Mouse (Mus musculus): Measurements from ENCODE around the gene Fras1.

Gene Fras1

DNA sequence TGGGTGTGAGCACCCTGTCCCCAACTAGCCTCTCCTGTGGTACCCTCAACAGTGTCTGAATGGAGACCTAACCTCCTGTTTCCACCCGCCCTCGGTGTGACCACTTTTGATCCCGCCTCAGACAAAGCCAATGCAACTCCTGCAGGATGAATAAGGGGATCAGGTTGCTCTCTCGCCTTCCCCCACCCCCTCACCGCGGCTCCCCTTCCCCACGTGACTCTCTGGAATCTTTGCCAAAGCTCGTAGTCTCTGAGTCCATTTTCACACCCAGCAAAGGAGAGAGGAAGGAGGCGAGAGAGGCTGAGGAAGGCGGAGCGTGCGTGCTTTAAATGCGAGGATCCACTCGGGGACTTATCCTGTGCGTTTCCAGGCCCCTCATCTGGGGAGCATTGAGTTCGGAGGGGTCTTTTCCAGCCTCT, at the start of gene Fras1:
Gene Fras1 (plus strand): TSS at position 389 of the 419 bp plus-strand sequence.
- peak in 1 of 2 experiments; percentile 10 for DNase-seq (ENCODE audit: low spot score in 2 of 2)

DNA sequence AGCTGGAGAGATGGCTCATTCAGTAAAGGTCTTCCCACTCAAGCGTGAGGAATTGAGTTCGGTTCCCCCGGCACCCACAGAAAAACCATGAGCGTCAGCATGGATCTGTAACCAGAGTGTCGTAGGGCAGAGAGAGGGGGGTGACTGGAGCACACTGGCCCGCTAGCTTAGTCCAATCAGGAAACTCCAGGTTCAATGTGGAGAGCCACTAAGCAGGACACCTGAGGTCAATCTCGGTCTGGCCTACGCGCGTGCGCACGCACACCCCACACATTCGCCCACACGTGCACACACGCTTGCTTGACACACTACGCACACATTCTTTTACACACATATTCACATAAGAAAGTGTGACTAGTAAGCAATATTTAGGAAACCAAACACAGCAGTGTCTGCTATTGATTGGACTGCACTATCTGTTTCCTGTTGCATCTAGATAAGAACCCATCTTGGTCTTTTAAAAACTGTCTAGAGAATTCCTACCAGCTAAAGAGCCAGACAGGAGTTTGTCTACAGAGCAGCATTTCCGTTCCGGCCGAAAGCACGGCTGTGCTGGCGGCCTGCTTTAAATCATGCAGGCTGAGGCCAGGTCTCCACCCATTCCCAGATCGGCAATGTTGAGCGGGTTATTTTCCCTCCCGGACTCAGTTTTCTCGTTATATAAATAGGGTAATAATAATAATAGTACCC, 42.6 kb upstream of the Fras1 start:
- DNase-seq (ENCODE audit: low spot score in 2 of 2) = no peak

DNA sequence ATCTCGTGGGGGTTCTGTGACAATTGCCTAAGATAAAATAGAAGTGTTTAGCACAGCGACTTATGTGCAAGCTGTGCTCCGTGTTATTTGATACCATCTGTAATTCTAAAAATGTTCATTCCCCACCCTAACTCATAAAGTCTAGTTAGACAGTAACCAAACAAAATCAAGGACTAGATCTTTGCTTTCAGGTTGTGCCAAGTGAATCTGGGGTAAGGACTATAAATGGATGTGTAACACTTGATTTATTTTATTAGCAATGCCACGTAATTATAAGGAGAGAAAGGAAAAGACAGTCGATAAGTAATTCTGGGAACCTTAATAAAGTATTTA, 42.1 kb upstream of the Fras1 start:
- no peak for DNase-seq (ENCODE audit: low spot score in 2 of 2)

DNA sequence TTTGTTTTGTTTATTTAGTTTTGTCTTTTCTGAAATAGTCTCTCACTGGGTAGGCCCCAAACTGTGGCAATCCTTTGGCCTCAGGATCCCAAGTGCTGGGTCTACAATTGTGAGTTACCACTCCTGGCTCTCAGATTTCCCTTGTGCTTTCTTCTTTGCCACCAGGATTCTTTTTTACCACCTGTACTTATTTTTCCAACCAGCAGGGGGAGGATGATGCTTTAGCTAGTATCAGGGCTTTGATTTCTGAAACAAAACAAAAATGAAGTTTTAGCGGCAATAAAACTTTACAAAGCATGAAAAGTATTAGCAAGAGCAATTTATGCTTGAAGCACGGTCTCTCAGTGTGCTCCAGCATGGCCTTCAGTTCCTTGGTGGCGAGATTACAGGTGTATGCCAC, 39.8 kb upstream of the Fras1 start:
- DNase-seq (ENCODE audit: low spot score in 2 of 2) = no peak

DNA sequence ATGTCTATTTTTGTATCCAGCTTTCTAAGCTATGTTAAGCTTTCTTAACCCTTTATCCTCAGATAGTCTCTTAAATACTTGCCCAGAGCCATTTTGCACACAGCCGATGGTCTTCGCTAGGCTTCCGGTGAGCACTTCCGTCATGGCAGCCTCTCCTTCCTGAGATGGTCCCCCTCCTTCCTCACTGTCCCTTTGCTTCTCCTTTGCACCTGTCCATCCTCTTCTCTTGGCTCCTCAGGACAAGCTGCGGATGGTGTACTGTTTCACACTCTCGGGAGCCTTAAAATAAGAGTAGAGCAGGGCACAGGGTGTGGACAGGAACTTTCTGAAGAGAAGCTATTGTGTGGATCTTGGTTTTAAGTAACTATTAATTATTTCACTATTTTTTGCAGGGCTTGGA, 33.2 kb upstream of the Fras1 start:
- DNase-seq (ENCODE audit: low spot score in 2 of 2) = no peak

DNA sequence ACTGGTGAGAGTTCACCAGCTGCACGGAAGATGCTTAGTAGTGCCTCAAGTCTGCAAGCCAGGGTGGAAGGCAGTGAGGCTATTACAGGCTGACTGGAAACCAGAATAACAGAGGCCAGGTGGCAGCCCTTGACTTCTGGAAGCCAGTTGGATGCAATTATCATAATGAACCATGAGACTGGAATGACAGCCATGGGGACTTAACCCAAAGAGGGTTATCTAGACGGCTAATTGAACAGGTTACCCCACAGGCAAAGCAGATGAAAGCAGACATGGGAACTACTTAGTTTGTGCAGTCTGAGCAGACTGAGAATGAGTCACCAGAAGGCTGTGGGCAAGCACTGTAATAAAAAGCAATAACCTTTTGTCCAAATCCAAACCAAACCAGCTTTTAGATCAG, 28.8 kb upstream of the Fras1 start:
- no peak for DNase-seq (ENCODE audit: low spot score in 2 of 2)

DNA sequence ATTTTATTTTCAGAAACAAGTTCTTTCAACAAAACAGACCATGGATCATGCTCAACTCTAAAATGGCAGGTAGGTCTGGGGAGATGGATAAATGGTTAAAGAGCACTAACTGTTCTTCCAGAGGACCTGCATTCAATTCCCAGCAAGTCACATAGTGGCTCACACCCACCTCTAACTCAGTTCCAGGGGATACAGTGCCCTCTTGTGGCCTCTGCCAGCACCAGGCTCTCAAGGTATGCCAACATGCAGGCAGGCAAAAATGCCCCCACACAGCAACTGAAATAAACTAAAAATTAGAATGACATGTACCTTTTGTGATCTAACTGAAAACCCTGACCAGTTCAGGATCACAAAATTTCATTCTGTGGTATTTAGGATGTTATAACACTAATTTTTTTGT, 21.8 kb upstream of the Fras1 start:
- DNase-seq (ENCODE audit: low spot score in 2 of 2) = no peak

DNA sequence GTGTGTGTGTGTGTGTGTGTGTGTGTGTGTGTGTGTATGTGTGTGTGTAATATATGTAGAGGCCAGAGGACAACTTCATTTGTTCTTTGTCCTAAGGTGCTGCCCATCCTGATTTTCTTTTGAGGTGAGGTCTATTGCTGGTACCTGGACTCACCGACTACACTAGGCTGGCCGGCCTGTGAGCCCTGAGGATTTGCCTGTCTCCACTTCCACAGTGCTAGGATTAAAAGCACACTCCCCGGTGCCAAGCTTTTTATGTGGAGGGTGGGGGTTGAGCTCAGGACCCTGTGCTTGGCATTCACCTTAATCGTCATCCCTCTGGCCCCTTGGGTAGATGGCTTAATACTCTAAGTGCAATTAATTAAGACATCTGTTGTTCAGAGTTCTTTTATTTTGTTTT, 9.8 kb upstream of the Fras1 start:
- DNase-seq (ENCODE audit: low spot score in 2 of 2) = no peak

DNA sequence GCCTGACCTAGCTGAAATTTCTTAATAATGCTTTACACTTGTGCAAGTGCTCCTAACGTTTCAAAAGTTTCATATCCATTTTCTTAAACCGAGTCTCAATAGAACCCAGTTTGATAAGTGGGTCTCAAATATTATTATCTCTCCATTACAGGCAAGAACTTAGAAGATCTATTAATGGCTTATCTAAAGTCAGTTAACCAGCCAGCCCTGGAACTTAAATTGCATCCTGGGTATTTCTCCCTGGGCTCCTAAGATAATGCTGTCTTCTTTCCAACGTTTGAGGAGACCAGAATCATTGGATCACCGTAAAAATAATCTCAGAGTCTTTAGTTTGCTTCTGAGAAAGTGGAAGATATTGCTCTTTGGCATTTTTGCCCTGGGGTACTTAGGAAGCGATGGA, 8.2 kb upstream of the Fras1 start:
- no peak for DNase-seq (ENCODE audit: low spot score in 2 of 2)

DNA sequence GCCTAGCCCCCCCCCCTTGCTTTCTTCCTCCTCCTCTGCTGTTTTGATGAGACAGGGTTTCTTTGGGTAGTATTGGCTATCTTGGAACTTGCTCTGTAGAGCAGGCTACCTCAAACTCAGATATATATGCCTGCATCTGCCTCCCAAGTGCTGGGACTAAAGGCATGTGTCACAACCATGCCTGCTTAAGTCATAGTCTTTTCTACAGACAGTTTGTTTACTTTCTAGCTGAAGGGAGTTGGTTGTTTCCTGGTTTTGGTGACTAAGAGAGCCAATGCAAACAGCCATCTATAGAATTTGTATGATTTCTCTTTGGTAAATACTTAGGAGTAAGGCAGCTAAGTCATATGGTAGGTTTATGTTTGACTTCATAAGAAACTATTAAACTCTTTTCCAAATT, 6.5 kb upstream of the Fras1 start:
- no peak for DNase-seq (ENCODE audit: low spot score in 2 of 2)

DNA sequence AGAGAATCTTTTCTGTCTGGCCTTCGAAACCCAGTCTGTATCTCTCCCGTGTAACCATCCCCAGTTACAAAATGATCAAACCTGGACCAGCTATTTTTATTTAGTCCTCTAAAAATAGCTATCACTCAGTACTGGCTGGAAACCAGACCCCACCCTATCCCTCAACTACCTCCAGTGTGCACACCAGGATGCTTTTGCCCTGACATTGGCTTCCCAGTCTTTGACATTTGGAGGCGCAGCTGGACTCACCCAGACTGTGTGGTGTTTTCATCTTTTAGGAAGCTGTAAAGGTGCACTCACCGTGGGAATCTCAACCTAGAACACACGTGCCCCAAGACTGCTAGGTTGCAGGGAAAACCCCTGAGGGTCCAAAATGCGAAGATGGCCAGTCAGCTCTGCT, 649 bp upstream of the Fras1 start:
- DNase-seq (ENCODE audit: low spot score in 2 of 2) = no peak

DNA sequence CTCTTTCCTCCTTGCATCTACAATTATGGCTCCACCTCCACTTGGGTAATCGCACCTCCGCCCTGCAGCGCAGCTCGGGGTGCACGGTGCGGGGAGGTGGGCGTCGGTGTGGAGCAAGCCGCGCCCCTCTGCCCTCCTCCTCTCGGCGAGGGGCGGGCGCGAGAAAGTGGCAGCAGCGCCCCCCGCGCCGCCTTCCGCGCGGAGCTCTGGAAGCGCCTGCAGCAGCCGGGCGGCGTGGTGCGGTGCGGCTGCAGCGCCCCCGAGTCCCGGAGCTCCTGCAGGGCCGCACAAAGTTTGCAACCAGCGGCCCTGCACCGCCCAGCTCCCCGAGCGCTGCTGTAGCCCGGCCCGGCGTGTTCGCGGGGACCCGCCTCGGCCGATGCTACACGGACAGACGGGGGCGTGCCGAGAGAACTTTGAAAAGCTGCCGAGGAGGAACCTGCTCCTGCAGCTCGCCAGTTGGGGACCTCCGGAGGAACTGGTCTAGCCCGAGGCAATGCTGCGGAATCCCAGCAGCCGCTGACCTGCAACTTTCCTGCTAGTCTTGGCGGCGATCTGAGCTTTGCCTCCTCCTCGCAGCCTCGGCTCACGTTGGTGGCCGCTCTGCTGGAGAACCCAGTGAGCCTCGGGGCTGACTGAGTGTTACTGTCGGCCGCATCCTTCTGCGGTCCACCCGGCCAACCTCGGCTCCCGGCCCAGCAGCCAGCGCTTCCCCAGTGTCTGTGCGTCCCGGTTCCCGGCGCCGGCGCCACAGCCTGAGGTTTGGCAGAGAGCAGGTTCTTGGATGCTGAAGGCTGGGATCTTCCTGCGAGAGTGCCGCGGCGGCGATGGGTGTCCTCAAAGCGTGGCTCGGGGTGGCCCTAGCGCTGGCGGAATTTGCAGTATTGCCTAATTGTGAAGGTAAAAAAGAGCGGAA, 489 bp downstream of the Fras1 start:
- peak; percentile 47 to 59 for DNase-seq (ENCODE audit: low spot score in 2 of 2)

DNA sequence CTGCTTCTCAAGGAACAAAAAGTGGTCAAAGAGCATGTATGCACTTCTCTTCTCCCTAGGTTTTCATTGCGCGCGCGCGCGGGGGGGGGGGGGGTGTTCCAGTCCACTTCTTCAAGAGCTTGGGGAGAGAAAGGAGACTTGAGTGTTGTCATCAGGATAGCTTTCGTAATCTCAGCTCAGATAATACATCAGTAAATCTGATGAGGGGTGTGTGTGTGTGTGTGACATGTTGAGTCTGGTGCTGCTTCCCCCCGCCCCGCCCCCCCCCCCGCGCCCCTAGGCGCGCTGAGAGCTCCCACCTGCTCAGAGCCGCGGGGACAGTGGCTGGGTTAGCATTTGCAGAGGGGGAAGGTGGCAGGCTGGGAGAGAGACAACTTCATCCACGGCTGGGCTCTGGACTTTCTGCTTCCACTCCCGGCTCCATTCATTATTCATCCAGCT, 1.7 kb downstream of the Fras1 start:
- DNase-seq (ENCODE audit: low spot score in 2 of 2) = no peak

DNA sequence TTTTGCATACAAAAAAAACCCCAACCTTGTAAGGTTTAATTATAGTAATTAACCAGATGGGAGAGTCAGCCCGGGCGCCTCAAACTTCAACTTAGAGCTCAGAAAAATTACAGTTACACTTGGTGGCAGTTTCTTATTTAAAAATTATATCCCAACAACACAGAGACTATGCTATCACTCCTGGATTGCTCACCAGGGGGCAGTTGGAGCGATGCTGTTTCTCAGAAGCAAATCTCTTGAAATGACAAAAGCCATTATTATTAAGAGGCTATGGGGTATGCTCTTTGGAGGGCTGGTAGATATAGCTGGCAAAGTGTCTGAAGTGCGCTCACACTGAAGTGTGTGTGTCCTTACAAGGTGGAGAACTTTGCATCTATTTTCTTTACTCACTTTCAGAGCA, 2.5 kb downstream of the Fras1 start:
- no peak for DNase-seq (ENCODE audit: low spot score in 2 of 2)

DNA sequence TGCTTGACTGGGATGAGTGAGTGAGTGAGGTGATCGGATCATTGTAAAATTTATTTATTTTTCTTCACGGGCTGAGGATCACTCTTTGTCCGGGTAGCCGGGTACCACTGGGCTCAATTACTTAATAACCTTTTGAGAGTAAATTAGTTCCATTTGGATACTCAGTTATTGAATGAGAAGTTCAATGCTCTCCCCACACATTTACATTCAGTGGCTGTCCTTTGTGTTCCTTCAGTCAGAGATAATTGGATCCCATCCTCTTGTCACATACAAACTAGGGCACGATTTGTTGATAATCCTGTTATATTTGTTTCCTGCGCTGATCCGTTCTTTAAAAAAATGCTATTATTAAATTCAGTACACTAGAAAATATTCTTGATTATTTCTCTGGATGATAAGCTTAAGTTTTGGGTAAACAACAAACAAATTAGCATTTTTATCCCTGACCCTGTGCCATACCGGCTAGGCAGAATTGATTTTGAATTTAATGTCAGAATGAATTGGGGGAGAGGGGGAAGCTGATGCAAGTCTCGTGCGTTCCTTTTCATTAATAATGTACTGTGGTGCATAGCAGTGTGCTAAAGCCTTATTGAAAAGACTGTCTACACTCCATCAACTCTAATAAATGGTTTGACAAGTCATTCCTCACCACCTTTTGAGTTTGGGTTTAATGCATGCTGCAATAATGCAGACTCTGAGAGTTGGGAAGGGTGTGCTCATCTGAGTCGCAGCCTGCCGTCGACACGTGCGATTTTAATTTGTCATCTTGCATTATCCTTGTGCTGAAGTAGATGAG, 12.6 kb downstream of the Fras1 start:
- DNase-seq (ENCODE audit: low spot score in 2 of 2) = no peak

DNA sequence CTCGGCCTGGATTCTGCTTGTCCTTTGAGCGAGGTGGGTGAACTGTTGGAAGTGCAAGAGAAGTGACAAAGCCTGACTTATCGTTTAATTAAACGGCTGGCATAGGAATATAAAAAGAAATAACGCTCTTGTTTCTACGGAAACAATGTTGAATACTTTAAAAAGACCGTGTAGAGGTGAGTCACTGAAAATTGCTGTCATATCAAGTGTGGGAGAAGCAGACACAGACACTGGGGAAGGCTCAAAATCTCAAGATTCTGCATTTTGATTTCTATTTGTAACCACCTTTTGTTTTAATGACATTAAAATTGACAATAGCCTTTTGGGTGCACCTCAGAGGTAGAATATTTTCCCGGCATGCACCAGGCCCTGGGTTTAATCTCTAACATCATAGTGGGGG, 14.6 kb downstream of the Fras1 start:
- DNase-seq (ENCODE audit: low spot score in 2 of 2) = no peak

DNA sequence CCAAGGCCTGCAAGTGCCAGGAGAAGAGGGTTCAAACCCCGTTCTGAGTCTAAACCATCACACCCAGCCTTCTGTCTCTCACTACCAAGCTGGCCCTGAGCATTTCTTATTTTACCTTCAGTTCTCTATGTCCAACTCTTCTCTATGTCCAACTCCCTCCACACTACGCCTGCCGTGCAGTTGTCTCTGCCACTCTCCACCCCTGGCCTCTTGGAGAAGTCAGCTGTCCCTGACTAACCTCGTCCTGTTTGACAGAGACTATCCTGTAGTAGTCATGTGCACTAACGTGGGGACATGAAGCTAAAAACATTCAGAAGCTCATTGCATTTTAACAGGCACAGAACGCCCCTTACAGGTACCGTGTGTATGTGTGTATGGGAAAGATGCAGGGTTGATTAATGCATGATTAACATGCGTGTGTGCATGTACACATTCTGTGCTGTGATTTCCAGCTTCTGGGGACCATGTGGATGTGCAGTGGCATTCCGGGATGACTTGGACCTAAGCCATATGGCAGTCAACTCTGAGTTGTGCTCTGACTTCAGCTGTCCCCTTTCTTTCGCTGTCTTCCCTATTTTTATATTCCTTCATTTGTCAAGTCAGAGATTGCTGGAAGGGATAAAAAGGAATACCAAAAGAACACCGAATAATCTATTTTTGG, 16.3 kb downstream of the Fras1 start:
- no peak for DNase-seq (ENCODE audit: low spot score in 2 of 2)

DNA sequence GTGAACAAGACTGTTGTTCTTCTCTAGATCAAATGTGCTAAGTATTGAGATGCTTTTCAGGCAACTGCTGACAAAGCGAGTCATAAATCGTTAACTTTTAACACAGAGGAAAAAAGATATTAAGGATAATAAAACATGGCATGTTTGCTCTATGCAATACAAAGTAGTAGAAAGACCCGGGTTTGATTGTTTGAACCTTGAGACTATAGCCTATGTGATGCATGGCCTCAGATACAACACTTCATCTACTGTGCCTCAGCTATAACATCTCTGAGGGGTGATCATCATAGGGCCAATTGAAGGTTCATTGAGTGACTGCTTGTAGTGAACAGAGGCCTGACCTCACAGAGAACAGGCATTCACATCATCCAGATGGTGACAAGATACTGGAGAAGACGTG, 17.3 kb downstream of the Fras1 start:
- DNase-seq (ENCODE audit: low spot score in 2 of 2) = no peak

DNA sequence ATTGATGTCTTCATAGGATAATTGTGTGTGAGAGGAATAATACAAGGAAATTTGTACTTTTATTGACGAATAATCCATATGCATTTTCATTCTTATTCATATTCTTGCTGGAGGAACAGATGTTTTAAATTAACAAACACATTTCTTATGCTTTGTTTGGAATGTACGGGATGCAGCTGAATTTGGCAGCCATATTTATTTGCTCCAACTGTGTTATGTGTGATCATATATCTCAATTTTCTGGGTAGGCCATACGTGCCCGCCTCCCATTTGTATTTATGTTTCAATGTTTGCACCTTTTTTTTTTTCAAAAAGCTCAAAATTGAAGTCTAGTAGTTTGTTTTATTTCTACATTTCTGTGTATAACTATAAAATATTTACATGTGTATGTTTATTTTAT, 21.2 kb downstream of the Fras1 start:
- DNase-seq (ENCODE audit: low spot score in 2 of 2) = no peak

DNA sequence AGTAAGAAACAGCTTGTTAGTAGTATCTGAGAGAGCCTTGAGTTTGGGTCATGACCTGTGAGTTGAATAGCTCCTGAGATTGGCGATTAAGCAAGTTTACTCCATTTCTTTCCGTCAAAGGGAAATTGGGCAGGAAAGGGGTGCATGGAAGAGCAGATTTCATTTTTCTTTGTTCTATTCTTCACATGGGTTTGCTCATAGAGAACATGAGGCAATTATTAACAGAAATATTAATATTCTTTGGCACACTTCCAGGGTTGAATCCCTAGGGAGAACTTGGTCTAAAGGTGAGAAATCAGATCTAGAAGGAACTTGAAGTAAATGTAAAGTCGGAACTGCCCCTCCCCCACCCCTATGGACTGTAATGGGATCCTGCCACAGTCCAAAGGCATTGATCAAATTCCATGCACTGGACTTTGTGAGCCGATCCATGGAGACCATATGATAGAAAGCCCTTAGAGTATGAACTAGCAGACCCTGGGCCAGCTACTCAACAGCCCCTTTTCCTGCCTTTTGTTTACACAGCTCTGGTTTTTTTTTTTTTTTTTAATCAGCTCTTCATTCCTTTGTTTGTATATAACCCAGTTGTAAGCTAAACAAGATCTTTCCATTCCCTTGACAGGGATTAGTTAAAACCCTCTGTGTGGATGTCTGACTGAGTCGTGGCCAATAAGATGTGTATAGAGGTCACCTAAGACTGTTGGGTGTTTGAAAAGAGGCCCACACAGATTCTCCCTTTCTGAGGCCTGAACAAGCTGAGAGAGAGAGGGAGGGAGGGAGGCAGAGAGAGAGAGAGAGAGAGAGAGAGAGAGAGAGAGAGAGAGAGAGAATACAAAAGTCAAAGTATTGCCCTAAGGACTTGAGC, 22.3 kb downstream of the Fras1 start:
- no peak for DNase-seq (ENCODE audit: low spot score in 2 of 2)

DNA sequence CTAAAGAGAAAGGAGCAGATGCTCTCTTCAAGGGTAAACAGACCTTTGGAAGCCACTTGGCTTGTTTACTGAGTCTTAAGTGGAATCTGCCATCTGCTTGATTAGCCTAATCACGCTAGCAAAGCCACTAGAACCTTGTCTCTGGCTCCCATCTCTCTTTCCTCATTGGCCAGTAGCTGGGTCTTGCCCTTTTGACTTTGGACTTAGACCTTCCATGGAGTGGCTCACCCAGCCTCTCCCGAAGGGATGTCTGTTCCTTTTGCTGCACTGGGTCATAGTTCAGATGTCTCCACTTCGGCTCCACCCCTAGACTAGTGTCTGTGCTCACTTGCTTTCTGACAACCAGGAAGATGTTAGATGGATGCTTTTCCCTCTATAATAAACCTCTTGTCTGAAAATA, 28.8 kb downstream of the Fras1 start:
- DNase-seq (ENCODE audit: low spot score in 2 of 2) = no peak

Measured in urinary bladder, postnatal 36 days (tissue).